Mouse (Mus musculus): ENCODE results near the gene Dnah2. TPM values are rescaled to one million over a fixed set of nuclear protein-coding genes. Genes with fewer than 3 reads are reported as not detected.
"Not testable (repeated sequence)": the region's sequence is repeated elsewhere in the genome, so short reads cannot be mapped to it uniquely, and the experiment has no call there.

Dnah2 gene
- total and polyA plus RNA-seq, 3 experiments: under 0.01 to 0.03 TPM; not detected in 1

- H3K9ac ChIP-seq (ENCODE audit: insufficient read depth, low read depth); H3K4me1 ChIP-seq (ENCODE audit: control insufficient read depth in 1 of 2, insufficient read depth in 2 of 2); H3K79me2 ChIP-seq (replicated peaks; ENCODE audit: control insufficient read depth, extremely low read depth, insufficient read depth, poor library complexity, severe bottlenecking); H3K36me3 ChIP-seq (replicated peaks in 1 of 2; ENCODE audit: control insufficient read depth in 1 of 2, insufficient read depth in 1 of 2, low read length in 1 of 2); H3K4me3 ChIP-seq (replicated peaks in 1 of 3; ENCODE audit: low read depth in 2 of 3, low read length in 2 of 3, poor library complexity in 1 of 3); dilution Hi-C loops (cut with MboI; ENCODE audit: extremely low pct_ligation_motif_present, extremely low pct_unique_long_range_greater_than_20kb, low sequenced_read_pairs); H3K27ac ChIP-seq (ENCODE audit: insufficient read depth, low read depth); DNase-seq (ENCODE audit: extremely low read depth); H3K4me2 ChIP-seq (ENCODE audit: insufficient read depth, low read depth, poor library complexity, severe bottlenecking); H3K9me3 ChIP-seq (replicated peaks; ENCODE audit: low read length): not testable (repeated sequence)
- peaks cover 46% of the 10 kb centered on the region for H3K27me3 ChIP-seq (replicated peaks)
- TF ChIP-seq ZNF384 (IDR thresholded peaks at IDR 0.05; ENCODE audit: low read depth, low read length): peak; percentile 23; the same call in 1 of the 2 replicates
- in situ Hi-C loops (cut with MboI; ENCODE audit: low pct_ligation_motif_present, low pct_unique_long_range_greater_than_20kb, low sequenced_read_pairs): loop anchor here (5.0 kb wide), 2 partner anchors 36 to 76 kb away; partner anchors contain the start of gene Shbg
Observed at GRCm38 (mm10) chr11:69541741-69542140, 7.2 kb downstream of the Dnah2 start.

- dilution Hi-C loops (cut with MboI; ENCODE audit: extremely low pct_ligation_motif_present, extremely low pct_unique_long_range_greater_than_20kb, low sequenced_read_pairs): no loop called here
- H3K79me2 ChIP-seq (replicated peaks; ENCODE audit: control insufficient read depth, extremely low read depth, insufficient read depth, poor library complexity, severe bottlenecking): no peaks in the 10 kb centered on the region
- peaks cover 38% of the 10 kb centered on the region for H3K27me3 ChIP-seq (replicated peaks)
- no peak overlapping the region for H3K27ac ChIP-seq (ENCODE audit: insufficient read depth, low read depth)
- no peak overlapping the region for H3K4me3 ChIP-seq (replicated peaks in 1 of 3; ENCODE audit: low read depth in 2 of 3, low read length in 2 of 3, poor library complexity in 1 of 3)
- DNase-seq (ENCODE audit: extremely low read depth): no peak
- H3K9me3 ChIP-seq (replicated peaks; ENCODE audit: low read length): no peaks in the 10 kb centered on the region
- TF ChIP-seq GABPA (IDR thresholded peaks at IDR 0.05; ENCODE audit: insufficient replicate concordance, low read depth, low read length) (no peak), CTCF (conservative IDR thresholded peaks at IDR 0.05 in 1 of 2, IDR thresholded peaks at IDR 0.05 in 1 of 2; ENCODE audit: low read depth in 2 of 2, low read length in 2 of 2) (no peak), JUN (IDR thresholded peaks at IDR 0.05; ENCODE audit: insufficient read depth, low read depth, low read length) (no peak), EP300 (IDR thresholded peaks at IDR 0.05; ENCODE audit: low read length) (no peak), TBP (conservative IDR thresholded peaks at IDR 0.05; ENCODE audit: low read depth, low read length) (no peak), ZNF384 (IDR thresholded peaks at IDR 0.05; ENCODE audit: low read depth, low read length) (peak; percentile 56), KAT2A (IDR thresholded peaks at IDR 0.05; ENCODE audit: insufficient replicate concordance, low read length) (no peak), NRF1 (IDR thresholded peaks at IDR 0.05; ENCODE audit: low read depth, low read length) (no peak)
- no peak overlapping the region for H3K9ac ChIP-seq (ENCODE audit: insufficient read depth, low read depth)
- H3K4me2 ChIP-seq (ENCODE audit: insufficient read depth, low read depth, poor library complexity, severe bottlenecking): no peak overlapping the region
- no peaks in the 10 kb centered on the region for H3K4me1 ChIP-seq (ENCODE audit: control insufficient read depth in 1 of 2, insufficient read depth in 2 of 2)
- in situ Hi-C loops (cut with MboI; ENCODE audit: low pct_ligation_motif_present, low pct_unique_long_range_greater_than_20kb, low sequenced_read_pairs): loop anchor here (5.0 kb wide), 2 partner anchors 37 to 77 kb away; partner anchors contain the start of gene Shbg
- H3K36me3 ChIP-seq (replicated peaks in 1 of 2; ENCODE audit: control insufficient read depth in 1 of 2, insufficient read depth in 1 of 2, low read length in 1 of 2): no peaks in the 10 kb centered on the region
Observed at GRCm38 (mm10) chr11:69540700-69541099, 8.2 kb downstream of the Dnah2 start.

- no peak for DNase-seq (ENCODE audit: extremely low read depth)
- Histone ChIP-seq H3K36me3 (replicated peaks in 1 of 2; ENCODE audit: control insufficient read depth in 1 of 2, insufficient read depth in 1 of 2, low read length in 1 of 2) (no peaks in the 10 kb centered on the region), H3K79me2 (replicated peaks; ENCODE audit: control insufficient read depth, extremely low read depth, insufficient read depth, poor library complexity, severe bottlenecking) (no peaks in the 10 kb centered on the region), H3K9ac (ENCODE audit: insufficient read depth, low read depth) (no peak overlapping the region), H3K4me2 (ENCODE audit: insufficient read depth, low read depth, poor library complexity, severe bottlenecking) (no peak overlapping the region), H3K4me1 (ENCODE audit: control insufficient read depth in 1 of 2, insufficient read depth in 2 of 2) (no peaks in the 10 kb centered on the region), H3K4me3 (replicated peaks in 1 of 3; ENCODE audit: low read depth in 2 of 3, low read length in 2 of 3, poor library complexity in 1 of 3) (no peak overlapping the region), H3K9me3 (replicated peaks; ENCODE audit: low read length) (no peaks in the 10 kb centered on the region), H3K27me3 (replicated peaks) (peaks cover 25% of the 10 kb centered on the region), H3K27ac (ENCODE audit: insufficient read depth, low read depth) (no peak overlapping the region)
- in situ Hi-C loops (cut with MboI; ENCODE audit: low pct_ligation_motif_present, low pct_unique_long_range_greater_than_20kb, low sequenced_read_pairs): no loop called here
- dilution Hi-C loops (cut with MboI; ENCODE audit: extremely low pct_ligation_motif_present, extremely low pct_unique_long_range_greater_than_20kb, low sequenced_read_pairs): no loop called here
- TF ChIP-seq POLR2AphosphoS2 (IDR thresholded peaks at IDR 0.05; ENCODE audit: low read depth, low read length) (no peak), MAX (IDR thresholded peaks at IDR 0.05; ENCODE audit: low read length) (no peak), RAD21 (IDR thresholded peaks at IDR 0.05; ENCODE audit: low read depth, low read length) (peak; percentile 5), TCF12 (IDR thresholded peaks at IDR 0.05; ENCODE audit: low read depth, low read length) (no peak), EP300 (IDR thresholded peaks at IDR 0.05; ENCODE audit: low read length) (no peak), PAX5 (IDR thresholded peaks at IDR 0.05; ENCODE audit: low read length) (no peak), USF2 (conservative IDR thresholded peaks at IDR 0.05; ENCODE audit: low read depth, low read length) (no peak), POLR2A (IDR thresholded peaks at IDR 0.05; ENCODE audit: low read depth, low read length) (no peak), MEF2A (IDR thresholded peaks at IDR 0.05; ENCODE audit: borderline replicate concordance, low read depth, low read length) (no peak), SMC3 (IDR thresholded peaks at IDR 0.05; ENCODE audit: low read depth, low read length) (peak; percentile 15; the same call in 1 of the 2 replicates), MAFK (IDR thresholded peaks at IDR 0.05; ENCODE audit: insufficient replicate concordance, low read length) (0 out of 2 replicates have a peak, but pooled peaks have one; percentile 2), RCOR1 (conservative IDR thresholded peaks at IDR 0.05; ENCODE audit: low read depth, low read length) (no peak), JUND (conservative IDR thresholded peaks at IDR 0.05; ENCODE audit: low read depth, low read length) (no peak), HCFC1 (IDR thresholded peaks at IDR 0.05; ENCODE audit: low read depth, low read length) (no peak), E2F4 (IDR thresholded peaks at IDR 0.05; ENCODE audit: insufficient replicate concordance, low read depth, low read length) (no peak), CTCF (conservative IDR thresholded peaks at IDR 0.05 in 1 of 2, IDR thresholded peaks at IDR 0.05 in 1 of 2; ENCODE audit: low read depth in 2 of 2, low read length in 2 of 2) (peak in 1 of 2 experiments; percentile 53; a peak in 2 of 4 replicates), USF1 (IDR thresholded peaks at IDR 0.05; ENCODE audit: low read depth, low read length) (no peak), MAZ (IDR thresholded peaks at IDR 0.05; ENCODE audit: low read depth, low read length) (no peak), ZNF384 (IDR thresholded peaks at IDR 0.05; ENCODE audit: low read depth, low read length) (no peak), GABPA (IDR thresholded peaks at IDR 0.05; ENCODE audit: insufficient replicate concordance, low read depth, low read length) (no peak), CHD1 (IDR thresholded peaks at IDR 0.05; ENCODE audit: low read depth, low read length) (no peak), KAT2A (IDR thresholded peaks at IDR 0.05; ENCODE audit: insufficient replicate concordance, low read length) (no peak)
Observed at GRCm38 (mm10) chr11:69534990-69535389, 13.9 kb downstream of the Dnah2 start.
